Comparison of ENCODE assay signal across 13 mouse cellular contexts in the genomic region with DNA sequence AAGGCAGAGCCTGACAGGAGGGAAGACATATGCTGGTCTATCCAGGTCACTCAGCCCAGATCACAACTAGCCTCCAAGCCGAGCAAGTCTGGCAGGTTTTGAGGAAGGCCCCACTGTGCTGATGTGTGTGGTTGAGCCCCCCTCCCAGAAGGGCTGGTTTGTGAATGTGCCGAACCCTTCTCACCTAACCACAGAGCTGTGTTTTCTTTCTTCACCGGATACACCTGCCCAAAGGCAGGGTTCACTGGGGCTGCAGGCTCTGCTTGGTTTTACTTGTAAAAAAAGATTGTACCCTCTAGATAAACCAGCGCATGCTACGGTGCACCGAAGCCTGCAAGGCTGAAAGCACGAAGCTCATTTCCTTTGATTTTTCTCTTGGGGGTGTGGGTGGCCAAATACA. TPM values are rescaled to one million over a fixed set of nuclear protein-coding genes. Genes with fewer than 3 reads are reported as not detected.
DNase-seq lines count a peak whose midpoint lies in the region; ATAC-seq and TF ChIP-seq lines count a peak whose summit lies in the region.
"Had no signal": no experiment of that assay in that cellular context is flagged by ENCODE, and none has a peak within 500 bp of the region (broad histone marks: within the 10 kb centered on the region; RNA-seq: fewer than 3 reads in every experiment).

No protein-coding gene starts in this region.

- 71% methylated on average over 7 of the region's 7 CpGs for WGBS in hindbrain, embryonic 16.5 days
- 80% methylated on average over 7 of the region's 7 CpGs for WGBS in hindbrain, embryonic 11.5 days
- WGBS in thymus, adult 2 months = under 1% methylated on average over 7 of the region's 7 CpGs

- H3K27me3 ChIP-seq in hindbrain, embryonic 16.5 days (replicated peaks; ENCODE audit: control insufficient read depth, insufficient read depth, low read length) = no peaks in the 10 kb centered on the region
- H3K27me3 ChIP-seq in hindbrain, embryonic 11.5 days (ENCODE audit: control insufficient read depth, insufficient read depth, low read length) = no peaks in the 10 kb centered on the region
- no peaks in the 10 kb centered on the region for H3K27me3 ChIP-seq in thymus, adult 2 months (ENCODE audit: control insufficient read depth, insufficient read depth, low read length)
- H3K27me3 ChIP-seq: limb, embryonic 12.5 days; megakaryocyte, embryonic 14.5 days had no signal

- DNase-seq in hindbrain, embryonic 11.5 days (ENCODE audit: low spot score) = no peak
- peak; percentile 91 for DNase-seq in thymus, adult 2 months
- DNase-seq in left cerebral cortex, adult 9 months (ENCODE audit: low spot score in 2 of 2) = no peak
- no peak for DNase-seq in layer of hippocampus, adult 11-12 months (ENCODE audit: low spot score)
- DNase-seq in kidney, adult 11 months = no peak
- DNase-seq: heart, postnatal 4 days; kidney, postnatal 36 days had no signal

- TF ChIP-seq POLR2A in thymus, adult 2 months (IDR thresholded peaks at IDR 0.05; ENCODE audit: control insufficient read depth, extremely low read depth, insufficient read depth, low read length, poor library complexity) = peak; percentile 39; the same call in 1 of the 2 replicates

- H3K4me3 ChIP-seq in hindbrain, embryonic 16.5 days (ENCODE audit: low read length) = no peak overlapping the region
- H3K4me3 ChIP-seq in hindbrain, embryonic 11.5 days (ENCODE audit: low read depth, low read length) = no peak overlapping the region
- H3K4me3 ChIP-seq in thymus, adult 2 months (ENCODE audit: control insufficient read depth, insufficient read depth, low read length) = no peak overlapping the region
- H3K4me3 ChIP-seq: limb, embryonic 12.5 days; megakaryocyte, embryonic 14.5 days had no signal

- no peaks in the 10 kb centered on the region for H3K36me3 ChIP-seq in hindbrain, embryonic 16.5 days (ENCODE audit: control insufficient read depth, insufficient read depth, low read length)
- H3K36me3 ChIP-seq in hindbrain, embryonic 11.5 days (ENCODE audit: control insufficient read depth, insufficient read depth, low read length) = no peaks in the 10 kb centered on the region
- no peaks in the 10 kb centered on the region for H3K36me3 ChIP-seq in thymus, adult 2 months (ENCODE audit: control insufficient read depth, insufficient read depth, low read length)
- H3K36me3 ChIP-seq: limb, embryonic 12.5 days had no signal

- H3K4me2 ChIP-seq in hindbrain, embryonic 16.5 days (ENCODE audit: low read length) = no peak overlapping the region
- H3K4me2 ChIP-seq in hindbrain, embryonic 11.5 days (replicated peaks; ENCODE audit: low read depth, low read length) = no peak overlapping the region
- H3K4me2 ChIP-seq: limb, embryonic 12.5 days had no signal

- no peak for TF ChIP-seq CTCF in thymus, adult 2 months (IDR thresholded peaks at IDR 0.05; ENCODE audit: borderline replicate concordance, control insufficient read depth, extremely low read depth, insufficient read depth, low read length, poor library complexity)

- H3K4me1 ChIP-seq in hindbrain, embryonic 16.5 days (ENCODE audit: control insufficient read depth, insufficient read depth, low read depth, low read length) = no peaks in the 10 kb centered on the region
- no peaks in the 10 kb centered on the region for H3K4me1 ChIP-seq in hindbrain, embryonic 11.5 days (replicated peaks; ENCODE audit: control insufficient read depth, insufficient read depth, low read length)
- peaks cover 53% of the 10 kb centered on the region for H3K4me1 ChIP-seq in thymus, adult 2 months (replicated peaks; ENCODE audit: control insufficient read depth, insufficient read depth, low read length)
- H3K4me1 ChIP-seq: limb, embryonic 12.5 days had no signal

- no peak for ATAC-seq in hindbrain, embryonic 16.5 days
- no peak for ATAC-seq in hindbrain, embryonic 11.5 days (ENCODE audit: low FRiP score)
- peak; percentile 95 for ATAC-seq in CD4-positive, CD25-positive, alpha-beta regulatory T cell, adult 4 months
- 0 out of 2 replicates have a peak, but pooled peaks have one; percentile 56 for ATAC-seq in megakaryocyte-erythroid progenitor cell, adult 5-6 weeks (replicated peaks; ENCODE audit: low FRiP score, low TSS enrichment, poor library complexity, severe bottlenecking)

- H3K9me3 ChIP-seq in hindbrain, embryonic 16.5 days (ENCODE audit: control insufficient read depth, low read length) = no peaks in the 10 kb centered on the region
- no peaks in the 10 kb centered on the region for H3K9me3 ChIP-seq in hindbrain, embryonic 11.5 days (ENCODE audit: control insufficient read depth, low read length)
- H3K9me3 ChIP-seq: limb, embryonic 12.5 days; megakaryocyte, embryonic 14.5 days had no signal

- H3K27ac ChIP-seq in hindbrain, embryonic 16.5 days (ENCODE audit: low read depth, low read length) = no peak overlapping the region
- H3K27ac ChIP-seq in hindbrain, embryonic 11.5 days (ENCODE audit: low read depth, low read length) = no peak overlapping the region
- peak overlapping the region; percentile 80 for H3K27ac ChIP-seq in thymus, adult 2 months (ENCODE audit: control insufficient read depth, insufficient read depth, low read length)
- H3K27ac ChIP-seq: limb, embryonic 12.5 days had no signal

- 0 out of 2 replicates have a peak overlapping the region, but pooled peaks have one; percentile 27 for H3K9ac ChIP-seq in hindbrain, embryonic 16.5 days (ENCODE audit: low read depth, low read length)
- no peak overlapping the region for H3K9ac ChIP-seq in hindbrain, embryonic 11.5 days (ENCODE audit: low read depth, low read length)
- H3K9ac ChIP-seq: limb, embryonic 12.5 days had no signal

RNA-seq across cellular contexts. Expression of a gene that starts 5.6 kb away (rescaled TPM):
- polyA plus RNA-seq in hindbrain, embryonic 16.5 days (2015; fragmentation: Nextera tagmentation; extraction: Ambion mirVana) = not detected in 2 replicates
- 0.20 and 0.70 TPM in 2 replicates for polyA plus RNA-seq in hindbrain, embryonic 11.5 days (2014; fragmentation: Nextera tagmentation; extraction: Ambion mirVana)
- polyA plus RNA-seq in CD4-positive, CD25-positive, alpha-beta regulatory T cell, adult 4 months (2017; shearing (Covaris generic)) = 1 to 10 TPM; 2.0 to 2.1 TPM
- total RNA-seq in megakaryocyte-erythroid progenitor cell, adult 5-6 weeks (2014; fragmentation: Nextera tagmentation) = not detected in 2 replicates
- 0.65 TPM in 1 of 2 replicates, not detected in the other for total RNA-seq in megakaryocyte-erythroid progenitor cell, adult 5-6 weeks (2017)
- 212 and 251 TPM in 2 replicates for polyA plus RNA-seq in thymus, adult 2 months (2012; rRNA removed)
- polyA plus RNA-seq: neural tube, embryonic 14.5 days had no signal

Comparison
In these comparisons a context has a peak if more than half of its experiments do, and no peak if none do; other contexts are left out.
1. ATAC-seq: peak in CD4-positive, CD25-positive, alpha-beta regulatory T cell, adult 4 months (single experiment) and megakaryocyte-erythroid progenitor cell, adult 5-6 weeks (single experiment); none in hindbrain, embryonic 16.5 days (single experiment) and hindbrain, embryonic 11.5 days (single experiment).
2. RNA of a gene that starts 5.6 kb away (polyA plus RNA-seq): 212 to 251 TPM in thymus, adult 2 months; 2.0 to 2.1 TPM in CD4-positive, CD25-positive, alpha-beta regulatory T cell, adult 4 months, 0.20 to 0.70 TPM in hindbrain, embryonic 11.5 days and not detected in hindbrain, embryonic 16.5 days; every median in the first group is over 10 times any median in the second.